Mouse (Mus musculus) left cerebral cortex, postnatal 14 days (tissue): ENCODE results near the gene Ccr9. TPM values are rescaled to one million over a fixed set of nuclear protein-coding genes. Genes with fewer than 3 reads are reported as not detected.
"Not testable (repeated sequence)": the region's sequence is repeated elsewhere in the genome, so short reads cannot be mapped to it uniquely, and the experiment has no call there.

Experiments
- DNase-seq, 2 experiments: peaks; one replicate each; pipeline ENCODE4 v3.0.0; 2021 to 2022; ENCODE audit warnings: low spot score in 2 of 2, mixed read lengths in 1 of 2
- intact Hi-C: fragments of 180-260 bp; cut with DNase I; formaldehyde crosslinking; loops from one replicate; pipeline ENCODE4 v1.15.1; 2025
- total RNA-seq, 2 experiments: library from RNA; stranded (reverse); gene quantifications; 2 replicates each; pipeline ENCODE4 v1.2.3; 2021

Gene Ccr9
- total RNA-seq, 2 experiments from 2014 or later = 0.09 to 0.30 TPM

- intact Hi-C loops, DNase-seq: not testable (repeated sequence)
Observed at GRCm38 (mm10) chr9:123773299-123773698, 95.1 kb downstream of the Ccr9 start.

GRCm38 (mm10) chr9:123788855-123789529, 110.8 kb downstream of the Ccr9 start:
- intact Hi-C loops = no loop called here
- DNase-seq = peak; percentile 22 to 41

GRCm38 (mm10) chr9:123796174-123796573, 117.9 kb downstream of the Ccr9 start:
- peak; percentile 55 to 63 for DNase-seq
- intact Hi-C loops = loop anchor here (5.0 kb wide), 2 partner anchors 84 to 159 kb away; no protein-coding TSS in a partner anchor

GRCm38 (mm10) chr9:123801527-123801926, 123.3 kb downstream of the Ccr9 start:
- no peak for DNase-seq
- intact Hi-C loops = no loop called here

GRCm38 (mm10) chr9:123802421-123802820, 124.2 kb downstream of the Ccr9 start:
- intact Hi-C loops = no loop called here
- no peak for DNase-seq

- intact Hi-C loops = no loop called here
- DNase-seq = no peak
Observed at GRCm38 (mm10) chr9:123802896-123803295, 124.7 kb downstream of the Ccr9 start.

GRCm38 (mm10) chr9:123805241-123805640, 127.0 kb downstream of the Ccr9 start:
- no peak for DNase-seq
- intact Hi-C loops = no loop called here

- no peak for DNase-seq
- intact Hi-C loops = no loop called here
Observed at GRCm38 (mm10) chr9:123806267-123806666, 128.0 kb downstream of the Ccr9 start, which contains the start of gene Cxcr6. TSS of gene Cxcr6 (plus strand) at chr9:123806475.

GRCm38 (mm10) chr9:123808583-123808982, 130.3 kb downstream of the Ccr9 start:
- DNase-seq = no peak
- intact Hi-C loops = no loop called here

- DNase-seq = no peak
- intact Hi-C loops = no loop called here
Observed at GRCm38 (mm10) chr9:123811831-123812230, 133.6 kb downstream of the Ccr9 start.

GRCm38 (mm10) chr9:123814326-123814725, 136.1 kb downstream of the Ccr9 start:
- DNase-seq = no peak
- intact Hi-C loops = no loop called here

GRCm38 (mm10) chr9:123814821-123815220, 136.6 kb downstream of the Ccr9 start:
- no peak for DNase-seq
- intact Hi-C loops = no loop called here

- intact Hi-C loops = no loop called here
- no peak for DNase-seq
Observed at GRCm38 (mm10) chr9:123815444-123815843, 137.2 kb downstream of the Ccr9 start.

GRCm38 (mm10) chr9:123815996-123816395, 137.8 kb downstream of the Ccr9 start:
- intact Hi-C loops = no loop called here
- DNase-seq = no peak

GRCm38 (mm10) chr9:123818601-123819000, 140.4 kb downstream of the Ccr9 start:
- intact Hi-C loops = no loop called here
- no peak for DNase-seq

- intact Hi-C loops = no loop called here
- DNase-seq = no peak
Observed at GRCm38 (mm10) chr9:123826631-123827030, 148.4 kb downstream of the Ccr9 start.

- intact Hi-C loops = no loop called here
- DNase-seq = no peak
Observed at GRCm38 (mm10) chr9:123828916-123829315, 150.7 kb downstream of the Ccr9 start.

Other genes starting within 250 kb of the Ccr9 start
- 1 to 10 TPM; 8.1 to 8.9 TPM for gene Limd1, start 199.7 kb upstream of the Ccr9 start, total RNA-seq
- 10 to 100 TPM; 46.9 to 53.5 TPM for gene Sacm1l, start 148.7 kb upstream of the Ccr9 start, total RNA-seq
- under 1 TPM; 0.47 to 0.59 TPM for gene Slc6a20b, start 45.9 kb upstream of the Ccr9 start, total RNA-seq
- gene Slc6a20a, start 446 bp downstream of the Ccr9 start, total RNA-seq = 10 to 100 TPM; 20.8 TPM
- gene Lztfl1, start 39.3 kb downstream of the Ccr9 start, total RNA-seq = 10 to 100 TPM; 68.6 to 77.3 TPM
- gene Cxcr6, start 128.0 kb downstream of the Ccr9 start, total RNA-seq = not detected
- 10 to 100 TPM; 22.3 to 25.2 TPM for gene Fyco1, start 173.5 kb downstream of the Ccr9 start, total RNA-seq
- not detected for gene Xcr1, start 183.6 kb downstream of the Ccr9 start, total RNA-seq